Mouse (Mus musculus): ENCODE data around the gene Hrh3. TPM values are rescaled to one million over a fixed set of nuclear protein-coding genes. Genes with fewer than 3 reads are reported as not detected.

The Hrh3 gene
- polyA plus RNA-seq, 1 experiment = 4.4 TPM

DNA sequence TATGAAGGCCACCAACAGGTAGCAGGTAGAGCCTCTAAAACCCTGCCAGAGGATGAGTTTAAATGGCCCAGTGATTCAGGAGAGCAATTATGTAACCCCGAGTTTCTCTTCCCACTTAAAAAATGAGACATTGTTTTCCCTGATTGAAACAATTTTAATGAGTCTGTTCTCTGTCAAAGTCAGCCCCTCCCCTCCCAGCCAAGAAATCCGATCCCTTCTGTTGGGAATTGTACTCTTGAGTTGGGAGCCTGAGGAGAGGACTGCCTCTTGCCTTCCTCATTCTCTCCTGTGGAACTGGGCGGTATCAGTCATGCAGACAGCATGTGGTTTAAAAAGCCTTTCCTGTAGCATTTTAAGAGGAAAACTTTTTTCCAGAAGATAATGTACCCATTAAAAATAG is 19.7 kb downstream of the Hrh3 start:
- WGBS = 88% methylated on average over 3 of the region's 3 CpGs
- Histone ChIP-seq H3K27me3 (ENCODE audit: control insufficient read depth, insufficient read depth, low read length) (no peaks in the 10 kb centered on the region), H3K27ac (ENCODE audit: control insufficient read depth, insufficient read depth, low read length) (no peak overlapping the region), H3K36me3 (ENCODE audit: control insufficient read depth, insufficient read depth, low read length) (peaks cover 10% of the 10 kb centered on the region; the same call in 1 of the 2 replicates), H3K4me3 (ENCODE audit: control insufficient read depth, insufficient read depth, low read length) (no peak overlapping the region), H3K4me1 (replicated peaks; ENCODE audit: control insufficient read depth, insufficient read depth, low read length) (no peaks in the 10 kb centered on the region)
- DNase-seq = no peak
- no peak for TF ChIP-seq CTCF (IDR thresholded peaks at IDR 0.05; ENCODE audit: borderline replicate concordance, control insufficient read depth, extremely low read depth, insufficient read depth, low read length, poor library complexity)
- TF ChIP-seq POLR2A (IDR thresholded peaks at IDR 0.05; ENCODE audit: control insufficient read depth, extremely low read depth, insufficient read depth, low read length, poor library complexity) = no peak

DNA sequence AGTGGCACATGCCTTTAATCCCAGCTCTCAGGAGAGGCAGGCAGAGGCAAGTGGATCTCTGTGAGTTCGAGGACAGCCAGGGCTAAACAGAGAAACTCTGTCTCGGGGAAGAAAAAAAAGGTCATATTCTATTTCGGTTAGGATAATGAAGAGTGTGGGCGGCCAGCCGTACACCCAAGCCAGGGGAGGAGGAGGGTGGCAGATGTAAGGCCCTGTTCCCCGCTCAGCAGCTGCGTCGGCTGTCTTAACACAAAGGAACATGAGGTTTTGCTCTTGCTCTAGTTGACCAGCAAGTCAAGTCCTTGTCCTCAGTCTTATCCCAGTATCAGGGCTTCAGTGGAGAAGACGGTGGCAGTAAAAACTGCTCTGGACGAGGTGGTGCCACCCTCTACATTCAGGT is 21.2 kb downstream of the Hrh3 start:
- Histone ChIP-seq H3K4me1 (replicated peaks; ENCODE audit: control insufficient read depth, insufficient read depth, low read length) (no peaks in the 10 kb centered on the region), H3K27me3 (ENCODE audit: control insufficient read depth, insufficient read depth, low read length) (no peaks in the 10 kb centered on the region), H3K27ac (ENCODE audit: control insufficient read depth, insufficient read depth, low read length) (no peak overlapping the region), H3K4me3 (ENCODE audit: control insufficient read depth, insufficient read depth, low read length) (no peak overlapping the region), H3K36me3 (ENCODE audit: control insufficient read depth, insufficient read depth, low read length) (peaks cover 10% of the 10 kb centered on the region)
- no peak for DNase-seq
- TF ChIP-seq CTCF (IDR thresholded peaks at IDR 0.05; ENCODE audit: borderline replicate concordance, control insufficient read depth, extremely low read depth, insufficient read depth, low read length, poor library complexity) (no peak), POLR2A (IDR thresholded peaks at IDR 0.05; ENCODE audit: control insufficient read depth, extremely low read depth, insufficient read depth, low read length, poor library complexity) (no peak)
- 95% methylated on average over 10 of the region's 10 CpGs for WGBS

DNA sequence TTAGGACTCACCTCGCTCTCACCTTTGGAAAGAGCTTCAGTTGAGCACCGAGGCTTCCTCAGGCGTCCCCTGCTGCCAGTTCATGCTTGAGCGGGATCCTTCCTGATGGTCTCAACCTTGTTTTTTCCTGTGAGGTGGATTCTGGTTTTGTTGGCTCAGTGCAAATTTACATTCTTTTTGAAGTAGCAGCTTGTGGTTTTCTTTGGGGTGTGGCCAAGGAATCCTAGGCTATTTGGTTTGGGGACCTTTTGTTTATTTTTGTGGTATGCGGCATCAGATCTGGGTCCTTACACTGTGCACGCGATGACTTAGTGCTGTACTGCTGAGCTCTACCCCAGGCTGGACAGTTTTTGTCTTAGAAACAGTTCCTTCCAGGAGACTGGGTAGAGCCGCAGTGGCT is 23.6 kb downstream of the Hrh3 start:
- DNase-seq = no peak
- peaks cover 16% of the 10 kb centered on the region for H3K36me3 ChIP-seq (ENCODE audit: control insufficient read depth, insufficient read depth, low read length)
- no peak overlapping the region for H3K4me3 ChIP-seq (ENCODE audit: control insufficient read depth, insufficient read depth, low read length)
- WGBS = 91% methylated on average over 8 of the region's 8 CpGs
- H3K27ac ChIP-seq (ENCODE audit: control insufficient read depth, insufficient read depth, low read length) = no peak overlapping the region
- H3K27me3 ChIP-seq (ENCODE audit: control insufficient read depth, insufficient read depth, low read length) = no peaks in the 10 kb centered on the region
- no peaks in the 10 kb centered on the region for H3K4me1 ChIP-seq (replicated peaks; ENCODE audit: control insufficient read depth, insufficient read depth, low read length)
- no peak for TF ChIP-seq CTCF (IDR thresholded peaks at IDR 0.05; ENCODE audit: borderline replicate concordance, control insufficient read depth, extremely low read depth, insufficient read depth, low read length, poor library complexity)
- TF ChIP-seq POLR2A (IDR thresholded peaks at IDR 0.05; ENCODE audit: control insufficient read depth, extremely low read depth, insufficient read depth, low read length, poor library complexity) = no peak

DNA sequence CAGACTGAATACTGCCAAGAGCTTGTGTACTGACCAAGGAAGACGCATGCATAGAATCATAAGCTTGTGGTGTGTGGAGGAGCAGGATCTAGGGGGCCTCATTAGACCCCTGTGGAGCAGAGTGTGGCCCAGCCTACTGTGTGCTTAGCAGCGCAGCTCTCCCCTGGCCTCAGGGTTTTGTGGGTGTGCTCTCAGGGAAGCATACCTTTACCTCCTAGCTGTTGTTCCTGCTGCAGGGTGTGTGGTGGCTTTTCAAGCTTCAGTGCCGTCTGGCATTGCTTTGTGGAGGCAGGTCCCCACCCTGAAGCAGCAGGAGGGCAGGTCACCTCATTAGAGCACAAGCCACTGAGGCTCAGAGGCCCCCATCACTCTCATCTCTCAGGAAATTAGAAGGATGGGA is 26.7 kb downstream of the Hrh3 start:
- WGBS = 96% methylated on average over 3 of the region's 3 CpGs
- H3K4me3 ChIP-seq (ENCODE audit: control insufficient read depth, insufficient read depth, low read length) = no peak overlapping the region
- no peaks in the 10 kb centered on the region for H3K27me3 ChIP-seq (ENCODE audit: control insufficient read depth, insufficient read depth, low read length)
- no peak for TF ChIP-seq POLR2A (IDR thresholded peaks at IDR 0.05; ENCODE audit: control insufficient read depth, extremely low read depth, insufficient read depth, low read length, poor library complexity)
- no peak overlapping the region for H3K27ac ChIP-seq (ENCODE audit: control insufficient read depth, insufficient read depth, low read length)
- H3K36me3 ChIP-seq (ENCODE audit: control insufficient read depth, insufficient read depth, low read length) = peaks cover 11% of the 10 kb centered on the region; the same call in 1 of the 2 replicates
- no peak for DNase-seq
- peaks cover 11% of the 10 kb centered on the region for H3K4me1 ChIP-seq (replicated peaks; ENCODE audit: control insufficient read depth, insufficient read depth, low read length)

DNA sequence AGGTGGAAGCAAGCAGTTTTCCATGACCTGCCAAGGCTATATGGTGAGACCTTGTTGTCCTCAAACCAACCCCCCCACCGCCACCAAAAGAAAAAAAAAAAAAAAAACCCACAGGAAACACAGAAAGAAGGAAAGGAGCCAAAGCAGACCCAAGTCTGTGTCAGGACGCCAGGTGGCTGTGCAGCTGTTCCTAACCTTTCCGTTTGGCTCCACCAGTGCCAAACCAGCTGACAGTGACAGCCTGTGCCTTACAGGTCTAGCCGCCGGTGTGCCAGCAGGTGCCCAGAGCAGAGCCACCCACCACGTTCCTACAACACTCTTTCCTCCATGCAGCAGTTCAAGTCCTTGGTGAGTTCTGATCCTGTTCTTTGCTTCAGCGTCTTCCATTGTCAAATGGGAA is 31.4 kb downstream of the Hrh3 start:
- Histone ChIP-seq H3K4me3 (ENCODE audit: control insufficient read depth, insufficient read depth, low read length) (no peak overlapping the region), H3K27me3 (ENCODE audit: control insufficient read depth, insufficient read depth, low read length) (no peaks in the 10 kb centered on the region), H3K27ac (ENCODE audit: control insufficient read depth, insufficient read depth, low read length) (peak overlapping the region; percentile 70), H3K36me3 (ENCODE audit: control insufficient read depth, insufficient read depth, low read length) (peaks cover 5% of the 10 kb centered on the region; the same call in 1 of the 2 replicates), H3K4me1 (replicated peaks; ENCODE audit: control insufficient read depth, insufficient read depth, low read length) (peaks cover 30% of the 10 kb centered on the region)
- no peak for TF ChIP-seq POLR2A (IDR thresholded peaks at IDR 0.05; ENCODE audit: control insufficient read depth, extremely low read depth, insufficient read depth, low read length, poor library complexity)
- TF ChIP-seq CTCF (IDR thresholded peaks at IDR 0.05; ENCODE audit: borderline replicate concordance, control insufficient read depth, extremely low read depth, insufficient read depth, low read length, poor library complexity) = no peak
- peak; percentile 66 for DNase-seq
- WGBS = 17% methylated on average over 7 of the region's 7 CpGs

DNA sequence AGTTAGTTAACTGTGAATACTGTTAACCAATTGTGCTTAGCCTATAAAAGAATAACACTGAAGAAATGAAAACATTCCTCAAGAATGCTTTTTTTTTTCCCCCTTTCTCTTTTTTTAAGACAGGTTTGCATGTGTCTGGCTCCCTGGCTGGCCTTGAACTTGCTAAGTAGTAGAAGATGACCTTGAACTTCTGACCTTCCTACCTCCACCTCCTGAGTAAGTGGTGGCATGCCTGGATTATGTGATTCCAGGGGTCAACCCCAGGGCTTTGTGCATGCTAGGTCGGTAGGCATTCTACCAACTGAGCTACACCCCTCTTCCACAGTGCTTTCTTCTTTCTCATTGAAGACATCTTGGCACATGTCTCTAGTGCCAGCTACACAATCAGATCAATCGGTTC is 32.6 kb downstream of the Hrh3 start:
- Histone ChIP-seq H3K27ac (ENCODE audit: control insufficient read depth, insufficient read depth, low read length) (no peak overlapping the region), H3K36me3 (ENCODE audit: control insufficient read depth, insufficient read depth, low read length) (no peaks in the 10 kb centered on the region), H3K27me3 (ENCODE audit: control insufficient read depth, insufficient read depth, low read length) (no peaks in the 10 kb centered on the region), H3K4me1 (replicated peaks; ENCODE audit: control insufficient read depth, insufficient read depth, low read length) (peaks cover 30% of the 10 kb centered on the region), H3K4me3 (ENCODE audit: control insufficient read depth, insufficient read depth, low read length) (no peak overlapping the region)
- WGBS = 91% methylated on average over 2 of the region's 2 CpGs
- DNase-seq = no peak
- no peak for TF ChIP-seq POLR2A (IDR thresholded peaks at IDR 0.05; ENCODE audit: control insufficient read depth, extremely low read depth, insufficient read depth, low read length, poor library complexity)
- TF ChIP-seq CTCF (IDR thresholded peaks at IDR 0.05; ENCODE audit: borderline replicate concordance, control insufficient read depth, extremely low read depth, insufficient read depth, low read length, poor library complexity) = no peak

All from thymus, adult 2 months (tissue).